Mouse (Mus musculus) cerebellum, adult 11 months (tissue): ENCODE results near the gene Entpd6.

ENCODE experiments used
- DNase-seq: peaks from one replicate; pipeline ENCODE4 v3.0.0; 2022

Entpd6 gene

GRCm38 (mm10) chr2:150787234-150787771 lies 38.5 kb downstream of the Entpd6 start:
- DNase-seq = no peak

DNA sequence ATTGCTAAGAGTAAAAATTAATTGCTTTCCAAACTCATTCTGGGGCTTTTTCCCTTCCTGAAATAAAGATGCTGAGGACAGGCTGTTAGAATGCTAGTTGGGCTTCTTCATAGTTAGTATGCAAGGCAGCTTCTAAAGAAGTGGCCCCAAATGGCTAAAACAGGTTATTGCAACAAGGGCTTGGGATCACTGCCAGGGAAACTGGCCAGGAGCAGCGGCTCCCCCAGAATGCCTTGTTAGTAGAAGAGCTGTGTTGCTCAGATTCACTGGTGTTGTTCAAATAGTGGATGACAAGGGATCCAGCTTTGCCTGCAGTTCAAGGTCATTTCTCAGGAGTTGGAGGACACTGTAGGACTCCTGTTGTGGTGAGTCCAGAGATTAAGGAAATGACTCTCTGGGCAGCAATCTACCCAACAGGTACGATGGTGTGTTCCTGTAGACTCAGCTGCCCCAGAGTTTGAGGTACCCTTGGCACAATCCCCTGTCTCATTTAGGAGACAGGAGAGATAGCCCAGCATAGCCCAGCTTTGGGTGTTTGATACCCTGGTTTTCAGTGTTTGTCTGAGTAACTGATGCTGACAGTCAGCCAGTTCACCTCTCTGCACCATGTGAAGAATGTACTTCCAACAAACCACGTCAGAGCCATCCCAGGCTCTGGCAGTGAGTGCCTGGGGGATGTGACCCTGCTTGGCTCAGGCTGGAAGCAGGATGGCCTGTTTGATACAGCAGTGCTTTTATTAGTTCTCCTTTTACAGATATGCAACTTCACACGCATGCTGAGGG lies 40.1 kb downstream of the Entpd6 start:
- peak; percentile 86 for DNase-seq

- no peak for DNase-seq
These were observed 44.5 kb downstream of the Entpd6 start for GRCm38 (mm10) chr2:150793320-150793719.

GRCm38 (mm10) chr2:150798084-150798483 lies 49.2 kb downstream of the Entpd6 start:
- no peak for DNase-seq

- no peak for DNase-seq
These were observed 51.8 kb downstream of the Entpd6 start for GRCm38 (mm10) chr2:150800616-150801015.

DNA sequence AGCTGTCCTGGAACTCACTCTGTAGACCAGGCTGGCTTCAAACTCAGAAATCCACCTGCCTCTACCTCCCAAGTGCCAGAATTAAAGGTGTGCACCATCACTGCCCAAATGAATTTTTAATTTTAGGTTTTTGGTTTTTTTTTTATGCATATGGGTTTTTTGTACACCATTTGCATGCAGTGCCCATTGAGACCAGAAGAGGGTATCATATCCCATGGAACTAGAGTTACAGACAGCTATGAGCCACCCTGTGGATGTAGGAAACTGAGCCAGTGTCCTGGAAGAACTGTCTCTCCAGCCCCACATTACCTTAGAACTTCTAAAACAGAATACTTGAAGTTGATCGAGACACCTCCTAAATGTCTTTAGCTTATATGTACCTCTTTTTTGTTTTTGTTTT lies 54.2 kb downstream of the Entpd6 start:
- no peak for DNase-seq

GRCm38 (mm10) chr2:150808381-150808780 lies 59.5 kb downstream of the Entpd6 start:
- no peak for DNase-seq

- no peak for DNase-seq
These were observed 60.0 kb downstream of the Entpd6 start for GRCm38 (mm10) chr2:150808812-150809211.

DNA sequence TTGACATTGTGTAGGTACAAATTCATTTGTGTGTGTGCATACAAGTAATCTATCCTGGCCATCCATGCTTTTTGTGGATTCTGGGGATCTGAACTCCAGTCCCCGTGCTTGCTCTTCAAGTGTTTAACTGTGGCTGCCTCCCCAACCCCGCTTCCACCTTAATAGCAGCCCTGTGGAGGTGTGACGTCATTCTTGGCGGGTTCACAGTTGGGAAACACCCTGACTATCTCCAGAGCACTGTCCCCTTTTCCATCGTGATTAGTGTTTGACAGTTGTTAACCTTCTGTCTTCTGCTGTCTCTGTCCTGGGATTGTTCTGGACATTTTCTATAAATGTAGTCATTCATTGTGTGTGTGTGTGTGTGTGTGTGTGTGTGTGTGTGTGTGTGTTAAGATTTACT lies 61.8 kb downstream of the Entpd6 start:
- DNase-seq = no peak

- no peak for DNase-seq
These were observed 64.0 kb downstream of the Entpd6 start for GRCm38 (mm10) chr2:150812816-150813215.

DNA sequence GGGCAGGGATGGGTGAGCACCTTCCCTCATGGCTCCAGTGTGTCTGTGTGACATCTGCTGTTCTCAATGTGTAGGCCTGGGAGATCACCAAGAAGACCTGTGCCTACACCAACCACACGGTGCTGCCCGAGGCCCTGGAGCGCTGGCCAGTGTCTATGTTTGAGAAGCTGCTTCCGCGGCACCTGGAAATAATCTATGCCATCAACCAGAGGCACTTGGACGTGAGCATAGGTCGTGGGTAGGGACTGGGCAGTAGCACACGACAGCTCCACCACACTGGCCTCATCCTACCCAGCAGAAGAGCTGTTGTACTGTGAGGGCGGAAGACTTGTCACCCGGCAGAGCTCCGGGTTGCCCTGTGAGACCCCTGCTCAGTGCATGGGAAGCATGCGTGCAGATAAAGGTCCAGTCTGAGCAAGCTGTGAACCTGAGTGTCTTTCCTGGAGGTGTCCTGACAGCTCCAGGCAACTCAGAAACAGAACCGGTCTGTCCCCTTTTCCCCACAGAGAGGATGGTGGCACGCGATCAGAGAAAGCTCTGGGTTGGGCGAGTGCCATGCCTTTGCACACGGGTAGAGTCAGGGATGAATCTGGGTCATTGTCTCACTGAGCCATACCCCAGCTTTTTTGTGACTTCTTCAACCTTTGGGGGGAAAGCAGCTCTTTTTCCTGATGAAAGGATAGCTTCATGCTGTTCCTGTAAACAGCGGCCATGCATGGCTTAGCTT lies 68.0 kb downstream of the Entpd6 start:
- peak; percentile 58 for DNase-seq

- no peak for DNase-seq
These were observed 69.9 kb downstream of the Entpd6 start for GRCm38 (mm10) chr2:150818742-150819141.

DNA sequence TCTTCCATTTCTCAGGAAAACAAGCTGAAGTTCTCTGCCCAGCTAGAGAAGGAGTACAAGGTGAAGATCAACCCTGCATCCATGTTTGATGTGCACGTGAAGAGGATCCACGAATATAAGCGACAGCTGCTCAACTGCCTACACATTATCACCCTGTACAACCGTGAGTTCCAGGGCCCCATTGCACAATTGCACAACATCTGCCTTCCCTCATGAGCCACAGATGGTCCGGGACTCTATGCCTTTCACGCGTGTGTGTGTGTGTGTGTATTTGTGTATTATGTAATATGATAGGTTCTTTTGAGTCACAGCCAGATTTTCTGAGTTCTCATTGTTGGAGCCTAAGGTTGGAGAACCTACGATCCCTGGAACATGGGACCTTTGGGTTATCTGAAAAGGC lies 71.9 kb downstream of the Entpd6 start:
- no peak for DNase-seq
